Mouse (Mus musculus) mouse trophoblast stem cell (cell line): ENCODE measurements at regions not wholly inside any gene's neighbourhood (a gene's known extent, or its start where the extent isn't known, plus 50 kb on each side); places are given as distances from the start of the nearest gene placed in this dataset.

ENCODE experiments used
- in situ Hi-C, 2 experiments: fragments of 300-500 bp; cut with MseI, MboI; formaldehyde crosslinking; loops; 2 replicates in 1 of 2; 3 replicates in 1 of 2; pipeline ENCODE4 v1.15.1; 2025

GRCm38 (mm10) chr19:60684417-60684816 lies 71.4 kb upstream of the Nanos1 start:
- in situ Hi-C loops, result no loop called here

- in situ Hi-C loops, result no loop called here
These were observed 73.5 kb upstream of the Nanos1 start for GRCm38 (mm10) chr19:60682283-60682682.

DNA sequence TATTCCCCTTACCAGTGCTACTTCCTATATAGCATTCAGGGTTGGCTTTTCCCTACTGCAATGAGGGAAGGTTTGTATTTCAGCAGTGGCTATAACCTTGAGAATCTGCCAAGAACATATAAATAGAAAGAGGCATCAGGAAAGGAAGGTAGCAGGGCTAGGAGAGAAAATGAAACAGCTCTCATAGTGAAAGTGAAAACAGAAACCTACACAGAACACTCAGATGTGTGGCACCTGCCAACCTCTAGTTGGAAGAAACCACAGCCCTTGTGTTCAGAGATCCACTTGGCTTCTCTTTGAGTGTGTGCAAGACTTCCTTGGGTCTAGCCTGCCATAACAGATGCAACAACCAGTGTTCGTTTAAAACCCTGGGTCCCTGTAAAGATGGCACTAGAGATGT lies 74.3 kb upstream of the Nanos1 start:
- in situ Hi-C loops, result no loop called here

- in situ Hi-C loops, result no loop called here
These were observed 77.6 kb upstream of the Nanos1 start for GRCm38 (mm10) chr19:60678236-60678635.

- in situ Hi-C loops, result loop anchor here in 1 of 2 experiments (5.0 kb wide), 1 partner anchor 53 kb away; no protein-coding TSS in a partner anchor
These were observed 80.8 kb upstream of the Nanos1 start for GRCm38 (mm10) chr19:60674953-60675472.

DNA sequence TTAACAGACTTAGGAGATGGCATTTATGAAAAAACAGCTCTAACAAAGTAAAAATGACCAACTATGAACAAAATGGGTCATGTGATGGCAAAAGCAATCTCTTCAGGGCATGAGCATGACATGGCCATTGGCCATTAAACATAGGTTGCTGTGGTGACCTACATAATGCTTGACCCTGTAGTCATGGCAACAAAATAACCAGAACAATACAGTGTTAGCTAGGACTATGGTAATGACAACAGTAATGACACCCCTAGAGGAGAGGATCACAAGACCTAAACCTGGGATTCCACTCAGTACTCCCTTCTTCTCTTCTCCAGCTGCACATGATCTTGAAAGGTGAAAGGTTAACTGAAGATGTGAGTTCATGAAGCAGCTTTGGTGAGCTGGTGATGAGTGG lies 85.0 kb upstream of the Nanos1 start:
- in situ Hi-C loops, result loop anchor here in 1 of 2 experiments (5.0 kb wide), 1 partner anchor 48 kb away; no protein-coding TSS in a partner anchor

- in situ Hi-C loops, result no loop called here
These were observed 85.0 kb upstream of the Cacul1 start for GRCm38 (mm10) chr19:60665842-60666241.

DNA sequence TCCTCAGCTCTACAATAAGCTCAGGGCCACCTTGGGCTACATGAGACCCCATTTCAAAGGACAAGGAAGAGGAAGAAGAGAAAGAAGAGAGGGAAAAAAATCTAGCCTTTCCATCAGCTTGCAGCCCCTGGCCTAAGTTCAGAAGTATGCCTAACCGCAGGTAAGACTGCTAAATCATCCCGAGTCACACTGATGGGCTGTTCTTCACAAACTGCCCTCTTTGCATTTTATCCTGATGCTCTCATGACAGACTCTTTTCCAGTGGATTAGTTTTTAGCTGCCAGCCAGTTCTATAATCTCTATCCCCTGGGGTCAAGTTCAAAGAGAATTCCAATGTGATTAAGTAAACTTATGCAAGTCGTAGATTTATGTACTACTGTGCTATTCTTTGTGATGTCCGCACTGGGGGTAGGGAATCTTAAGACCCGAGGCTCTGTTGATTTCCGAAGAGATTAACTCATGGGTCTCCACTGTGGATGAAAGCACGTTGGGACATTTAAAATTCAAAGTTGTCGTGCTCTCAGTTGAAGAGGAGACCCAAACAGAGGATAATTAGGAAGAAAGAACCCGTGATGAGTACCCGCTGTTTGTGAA lies 70.4 kb upstream of the Cacul1 start:
- in situ Hi-C loops, result no loop called here

- in situ Hi-C loops, result no loop called here
These were observed 59.2 kb upstream of the Cacul1 start for GRCm38 (mm10) chr19:60640065-60640464.
